21 mouse cellular contexts compared by ENCODE assay signal in genomic region chr6:122750579-122750978, GRCm38 (mm10). TPM values are rescaled to one million over a fixed set of nuclear protein-coding genes. Genes with fewer than 3 reads are reported as not detected.
"Had no signal": no experiment of that assay in that cellular context is flagged by ENCODE, and none has a peak within 500 bp of the region (broad histone marks: within the 10 kb centered on the region; RNA-seq: fewer than 3 reads in every experiment).

No protein-coding gene starts in this region.

- H3K4me3 ChIP-seq: liver, embryonic 15.5 days; lung, embryonic 15.5 days; megakaryocyte, embryonic 14.5 days; midbrain, embryonic 13.5 days; midbrain, embryonic 15.5 days; myocyte; neural tube, embryonic 13.5 days; neural tube, embryonic 15.5 days had no signal

- H3K27me3 ChIP-seq: liver, embryonic 15.5 days; lung, embryonic 15.5 days; megakaryocyte, embryonic 14.5 days; midbrain, embryonic 15.5 days had no signal

- H3K9ac ChIP-seq: liver, embryonic 15.5 days; liver, postnatal 0 days; lung, embryonic 15.5 days; midbrain, embryonic 13.5 days; midbrain, embryonic 15.5 days; neural tube, embryonic 13.5 days; neural tube, embryonic 15.5 days had no signal

- H3K4me1 ChIP-seq: liver, embryonic 15.5 days; lung, embryonic 15.5 days; midbrain, embryonic 13.5 days; midbrain, embryonic 15.5 days; neural tube, embryonic 13.5 days; neural tube, embryonic 15.5 days had no signal

- DNase-seq: liver, postnatal 0 days; lung, adult 2 months; lung, postnatal 14 days; lung, postnatal 36 days; right cerebral cortex, postnatal 14 days; thymus, adult 18-20 months; thymus, postnatal 14 days; thymus, postnatal 36 days had no signal

- H3K27ac ChIP-seq: liver, embryonic 15.5 days; lung, embryonic 15.5 days; macrophage; midbrain, embryonic 13.5 days; midbrain, embryonic 15.5 days; neural tube, embryonic 13.5 days; neural tube, embryonic 15.5 days had no signal

- H3K4me2 ChIP-seq: liver, embryonic 15.5 days; lung, embryonic 15.5 days; midbrain, embryonic 11.5 days; midbrain, embryonic 13.5 days; midbrain, embryonic 15.5 days; neural tube, embryonic 13.5 days; neural tube, embryonic 15.5 days had no signal

- H3K36me3 ChIP-seq: liver, embryonic 15.5 days; lung, embryonic 15.5 days; midbrain, embryonic 13.5 days; midbrain, embryonic 15.5 days; neural tube, embryonic 13.5 days; neural tube, embryonic 15.5 days had no signal

- H3K9me3 ChIP-seq: liver, embryonic 15.5 days; lung, embryonic 15.5 days; megakaryocyte, embryonic 14.5 days; midbrain, embryonic 13.5 days; midbrain, embryonic 15.5 days; neural tube, embryonic 13.5 days; neural tube, embryonic 15.5 days had no signal

- ATAC-seq: liver, postnatal 0 days; lung, postnatal 0 days; midbrain, embryonic 13.5 days; midbrain, embryonic 15.5 days had no signal

RNA-seq across cellular contexts. Expression of gene Nanog, which starts 43.3 kb away (rescaled TPM):
- polyA plus RNA-seq: liver, embryonic 15.5 days; liver, postnatal 0 days; macrophage; neural tube, embryonic 11.5 days; neural tube, embryonic 15.5 days; spleen, adult 2 months had no signal
